Mouse (Mus musculus): ENCODE measurements at regions not wholly inside any gene's neighbourhood (a gene's known extent, or its start where the extent isn't known, plus 50 kb on each side); places are given as distances from the start of the nearest gene placed in this dataset.

DNA sequence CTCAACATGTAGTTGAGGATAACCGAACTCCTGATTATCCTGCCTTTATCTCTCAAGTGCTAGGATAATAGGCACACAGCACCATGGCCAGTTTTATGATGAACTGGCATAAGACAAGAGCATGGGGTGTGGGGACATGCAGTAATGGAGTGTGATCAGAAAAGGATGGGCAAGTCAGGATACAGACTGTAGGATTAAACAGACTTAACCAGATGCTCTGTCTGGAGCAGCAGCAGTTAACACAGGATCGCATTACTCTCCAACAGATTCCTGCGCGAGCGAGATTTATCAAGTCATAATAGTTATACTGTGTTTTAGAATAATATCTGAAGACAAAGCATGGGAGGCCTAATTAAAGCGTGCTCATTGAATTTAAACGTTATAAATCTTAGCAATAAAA, 51.8 kb upstream of the Adtrp start:
- DNase-seq (ENCODE audit: low spot score in 2 of 2) = no peak

DNA sequence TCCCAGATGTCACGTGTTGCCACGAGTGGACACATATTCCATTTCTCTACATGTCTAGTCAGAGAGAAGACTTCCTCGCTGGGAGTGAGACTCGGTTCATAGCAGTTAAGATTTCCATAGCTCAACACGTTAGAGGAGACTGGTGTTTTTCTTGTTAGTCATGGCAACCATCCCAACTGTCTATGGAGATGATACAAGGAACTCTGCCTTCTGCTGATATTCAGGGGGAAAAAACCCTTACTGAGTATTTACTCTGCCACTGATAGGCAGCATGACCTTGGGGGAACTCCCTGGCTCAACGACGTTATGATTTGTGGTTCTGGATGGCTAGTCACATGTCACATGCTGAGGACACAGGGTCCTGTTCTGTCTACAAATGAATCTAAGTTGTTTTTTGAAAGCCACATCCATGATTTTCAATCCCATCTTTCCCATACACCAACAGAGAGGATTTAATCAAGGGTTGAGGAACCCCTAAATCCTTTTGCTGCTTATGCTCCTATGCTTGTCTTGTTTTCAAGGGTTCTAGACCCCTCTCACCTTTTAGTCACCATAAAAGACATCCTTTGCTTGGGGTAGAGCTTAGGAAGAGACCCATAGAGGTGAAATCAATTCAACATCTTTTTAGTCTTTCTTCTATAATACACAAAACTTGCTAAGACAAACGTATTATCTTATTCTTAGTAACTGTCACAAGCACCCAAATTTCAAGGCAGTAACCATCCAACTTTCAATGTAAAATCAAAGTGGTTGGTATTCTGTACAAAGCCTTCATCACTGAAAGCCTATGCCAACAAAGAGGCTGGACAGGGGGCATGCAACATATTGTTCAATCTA, 50.2 kb upstream of the Adtrp start:
- no peak for DNase-seq (ENCODE audit: low spot score in 2 of 2)
